Mouse (Mus musculus): ENCODE measurements around the gene Bcam. TPM values are rescaled to one million over a fixed set of nuclear protein-coding genes. Genes with fewer than 3 reads are reported as not detected.
A peak's percentile ranks its signal among the peaks of the same experiment; 100 is the strongest.

Gene Bcam
- total RNA-seq, 1 experiment from 2014 or later: 0.32 TPM

DNA sequence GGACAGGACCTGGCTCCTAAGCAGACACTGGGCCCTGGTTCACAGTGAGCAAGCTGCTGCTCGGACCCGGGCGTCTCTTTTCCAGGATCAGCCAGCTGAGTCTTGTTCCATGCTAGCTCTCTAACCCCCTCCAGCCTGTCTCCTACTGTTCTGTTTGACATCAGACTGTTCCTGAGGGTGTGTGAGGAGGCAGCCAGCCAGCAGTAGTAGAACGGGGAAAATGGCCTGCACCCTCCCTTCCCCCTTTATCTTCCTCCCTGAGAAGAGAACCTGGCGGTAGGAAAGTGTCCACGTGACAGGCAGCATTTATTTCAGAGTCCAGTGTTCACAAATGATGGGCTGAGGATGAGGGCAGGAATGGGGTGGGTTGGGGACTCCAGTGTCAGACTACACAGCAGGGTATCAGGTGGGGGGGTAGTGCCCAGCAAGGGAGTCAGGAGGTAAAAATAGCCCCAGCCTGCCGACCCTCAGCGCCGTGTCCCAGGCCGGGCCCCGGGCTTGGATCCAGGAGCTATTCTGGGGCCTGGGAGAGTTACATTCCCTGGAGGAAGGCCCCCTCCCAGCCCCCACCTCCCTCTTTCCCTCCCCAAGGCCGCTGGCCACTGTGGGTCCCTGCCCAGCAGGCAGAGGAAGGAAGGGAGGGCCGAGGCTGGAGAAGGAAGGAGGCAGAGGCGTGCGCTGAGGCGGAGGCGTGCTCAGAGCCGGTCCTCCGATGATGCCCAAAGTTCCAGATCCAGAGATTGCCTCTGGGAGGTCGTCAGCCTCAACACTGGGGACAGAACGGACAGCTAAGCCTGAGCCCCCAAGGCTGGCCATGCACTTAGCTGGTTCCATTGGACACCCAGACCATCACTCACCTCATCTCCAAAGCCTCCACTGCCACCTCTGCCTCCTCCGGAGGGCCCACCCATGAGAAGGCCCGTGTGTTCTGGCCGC is 14.7 kb downstream of the Bcam start:
- ATAC-seq (replicated peaks; ENCODE audit: low read depth, poor library complexity, severe bottlenecking): no peak

DNA sequence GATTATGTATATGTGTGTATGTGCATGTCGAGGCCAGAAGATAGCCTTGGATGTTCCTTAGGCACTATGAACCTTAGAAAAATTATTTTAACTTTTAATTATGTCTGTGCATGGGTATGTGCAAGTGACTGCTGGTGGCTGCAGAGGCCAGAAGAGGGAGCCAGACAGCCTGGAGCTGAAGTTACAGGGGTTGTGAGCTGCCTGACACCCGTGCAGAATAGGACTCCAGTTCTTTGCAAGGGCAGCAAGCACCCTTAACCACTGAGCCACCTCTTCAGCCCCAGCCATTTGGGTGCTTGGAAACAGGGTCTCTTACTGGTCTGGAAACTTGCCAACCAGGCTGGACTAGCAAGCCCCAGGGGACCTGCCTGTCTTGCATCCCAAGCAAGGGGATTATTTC is 15.8 kb downstream of the Bcam start:
- no peak for ATAC-seq (replicated peaks; ENCODE audit: low read depth, poor library complexity, severe bottlenecking)

DNA sequence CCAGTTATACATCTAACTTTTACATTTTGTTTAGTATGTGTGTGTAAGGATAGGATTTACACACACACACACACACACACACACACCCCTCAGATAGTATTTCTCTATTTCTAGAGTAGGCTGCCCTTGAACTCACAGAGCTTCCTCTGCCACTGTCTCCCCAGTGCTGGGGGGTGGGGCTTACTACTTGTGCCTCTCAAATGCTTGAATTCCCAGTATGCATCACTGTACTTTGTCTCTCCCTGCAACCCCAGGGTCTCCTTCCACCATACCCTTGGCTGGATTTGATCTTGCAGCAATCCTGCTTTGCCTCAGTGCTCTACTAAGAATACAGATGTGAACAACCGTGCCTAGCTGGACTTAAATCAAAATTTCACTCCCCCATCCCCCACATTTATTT is 16.8 kb downstream of the Bcam start:
- ATAC-seq (replicated peaks; ENCODE audit: low read depth, poor library complexity, severe bottlenecking): no peak

- no peak for ATAC-seq (replicated peaks; ENCODE audit: low read depth, poor library complexity, severe bottlenecking)
Measured at GRCm38 (mm10) chr7:19753587-19753986, 17.2 kb downstream of the Bcam start.

DNA sequence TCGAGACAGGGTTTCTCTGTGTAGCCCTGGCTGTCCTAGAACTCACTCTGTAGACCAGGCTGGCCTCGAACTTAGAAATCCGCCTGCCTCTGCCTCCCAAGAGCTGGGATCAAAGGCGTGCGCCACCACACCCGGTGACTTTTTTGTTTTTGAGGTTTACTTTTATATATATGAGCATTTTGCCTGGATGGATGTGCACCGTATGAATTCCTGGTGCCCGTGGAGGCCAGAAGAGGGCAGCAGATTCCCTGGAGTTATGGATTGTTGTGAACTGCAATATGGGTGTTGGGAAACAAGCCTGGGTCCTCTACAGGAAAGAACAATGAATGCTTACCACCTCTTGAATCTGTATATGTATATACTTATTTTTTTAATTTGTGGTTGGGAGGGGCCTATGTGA is 18.2 kb downstream of the Bcam start:
- ATAC-seq (replicated peaks; ENCODE audit: low read depth, poor library complexity, severe bottlenecking): no peak

GRCm38 (mm10) chr7:19751070-19751383 is 19.8 kb downstream of the Bcam start:
- no peak for ATAC-seq (replicated peaks; ENCODE audit: low read depth, poor library complexity, severe bottlenecking)

- ATAC-seq (replicated peaks; ENCODE audit: low read depth, poor library complexity, severe bottlenecking): peak; percentile 67
Measured at GRCm38 (mm10) chr7:19750217-19751069, 20.4 kb downstream of the Bcam start, which contains the start of gene Nectin2. Gene Nectin2 (minus strand): TSS chr7:19750483.

- peak; percentile 87 for ATAC-seq (replicated peaks; ENCODE audit: low read depth, poor library complexity, severe bottlenecking)
Measured at GRCm38 (mm10) chr7:19749389-19750216, 21.2 kb downstream of the Bcam start.

DNA sequence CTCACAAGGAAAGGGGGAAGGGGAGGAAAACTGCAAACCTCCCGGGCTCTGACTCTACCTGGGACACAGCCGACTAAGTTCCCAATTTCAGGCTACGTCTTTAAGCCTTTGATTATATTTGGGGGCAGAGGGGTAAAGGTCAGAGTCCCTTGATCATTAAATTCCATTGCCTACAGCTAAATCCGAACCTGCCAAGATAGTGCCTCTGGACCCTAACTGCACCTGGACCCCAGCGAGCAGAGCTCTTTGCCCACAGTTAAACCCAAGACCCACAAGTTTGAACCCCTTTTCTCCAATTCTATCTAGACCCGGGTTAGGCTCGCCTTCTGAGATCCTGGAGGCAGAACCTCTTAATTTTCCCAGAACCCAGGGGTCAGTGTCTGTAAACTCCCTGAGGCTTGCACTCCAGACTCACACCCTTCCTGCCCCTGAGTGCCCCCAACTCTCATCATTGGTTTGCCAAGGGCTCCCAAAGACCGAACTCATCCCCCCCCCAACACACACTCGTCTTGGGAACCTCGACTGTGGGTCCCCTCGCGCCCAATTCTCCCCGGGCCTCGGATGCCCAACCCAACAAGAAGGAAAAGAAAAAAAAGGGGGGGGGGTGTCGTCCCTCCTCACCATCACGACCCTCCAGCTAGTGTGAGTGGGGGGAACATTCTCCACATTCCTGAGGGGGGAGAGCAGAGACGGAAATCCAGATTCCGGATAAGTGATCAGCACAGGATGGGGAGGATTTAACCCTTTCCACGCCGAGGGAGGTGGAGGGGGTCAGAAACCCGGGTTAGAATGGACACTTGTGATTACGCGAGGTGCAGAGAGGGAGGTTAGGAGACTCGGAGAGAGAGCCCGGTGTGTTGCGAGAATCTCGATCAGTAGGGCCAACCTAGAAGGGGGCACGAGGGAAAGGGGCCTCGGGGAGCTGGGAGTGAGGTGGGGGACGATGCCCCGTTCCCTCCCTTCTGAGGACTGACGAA is 22.3 kb downstream of the Bcam start:
- no peak for ATAC-seq (replicated peaks; ENCODE audit: low read depth, poor library complexity, severe bottlenecking)

GRCm38 (mm10) chr7:19747420-19748218 is 23.2 kb downstream of the Bcam start:
- ATAC-seq (replicated peaks; ENCODE audit: low read depth, poor library complexity, severe bottlenecking): no peak

DNA sequence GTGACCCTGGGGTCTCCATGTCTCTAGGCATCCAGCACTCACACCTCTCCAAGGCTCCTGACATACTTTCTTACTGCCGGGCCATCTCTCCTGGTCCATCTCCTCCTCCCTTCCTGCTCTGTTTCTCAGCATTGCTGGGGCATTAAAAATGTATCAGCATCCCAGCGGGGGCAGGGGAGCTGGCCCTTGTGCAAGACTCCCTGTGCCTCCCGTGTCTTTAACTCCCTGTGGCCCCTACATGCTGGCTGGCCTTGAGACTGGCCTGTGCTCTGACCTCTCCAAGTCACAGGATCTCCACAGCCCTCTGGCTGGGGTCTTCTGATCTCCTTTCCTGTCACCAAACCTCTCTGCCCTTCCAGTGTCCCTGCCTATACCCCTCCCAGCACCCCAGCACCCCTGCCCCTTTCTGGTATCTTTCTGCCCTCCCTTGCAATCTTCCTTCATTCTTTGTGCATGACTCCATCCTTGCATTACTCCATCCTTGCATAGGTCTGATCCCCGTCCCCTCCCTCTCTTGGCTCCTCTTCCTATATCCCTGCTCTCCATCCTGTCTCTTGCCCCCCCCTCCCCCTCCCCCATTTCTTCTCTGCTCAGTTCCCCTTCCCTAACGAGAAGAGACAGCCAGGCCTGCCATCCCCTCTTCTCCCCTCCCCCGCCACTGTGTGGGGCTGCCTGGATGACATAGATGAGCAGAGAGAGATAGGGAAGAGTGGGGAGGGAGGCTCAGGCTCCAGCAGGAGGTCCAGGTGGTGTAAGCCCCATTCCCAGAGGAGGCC is 24.2 kb downstream of the Bcam start:
- ATAC-seq (replicated peaks; ENCODE audit: low read depth, poor library complexity, severe bottlenecking): no peak

DNA sequence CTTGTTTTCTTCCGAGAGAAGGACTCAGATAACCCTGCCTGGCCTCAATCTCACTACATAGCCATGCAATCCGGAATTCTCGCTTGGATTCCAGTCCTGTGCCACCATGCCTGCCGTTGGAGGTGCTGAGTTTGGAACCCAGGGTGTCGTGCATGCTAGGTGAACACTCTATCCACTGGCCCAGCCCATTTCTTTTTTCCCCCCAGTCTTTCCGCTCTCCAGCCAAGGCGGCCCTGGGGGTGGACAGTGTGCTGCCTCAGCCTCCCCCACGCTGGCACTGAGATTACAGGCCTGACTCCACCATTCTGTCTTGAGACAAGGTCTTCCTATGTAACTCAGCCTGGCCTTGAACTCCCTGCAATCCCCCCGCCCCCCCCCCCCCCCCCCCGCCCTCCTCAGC is 24.8 kb downstream of the Bcam start:
- ATAC-seq (replicated peaks; ENCODE audit: low read depth, poor library complexity, severe bottlenecking): no peak

GRCm38 (mm10) chr7:19744590-19745385 is 26.0 kb downstream of the Bcam start:
- peak; percentile 60 for ATAC-seq (replicated peaks; ENCODE audit: low read depth, poor library complexity, severe bottlenecking)

DNA sequence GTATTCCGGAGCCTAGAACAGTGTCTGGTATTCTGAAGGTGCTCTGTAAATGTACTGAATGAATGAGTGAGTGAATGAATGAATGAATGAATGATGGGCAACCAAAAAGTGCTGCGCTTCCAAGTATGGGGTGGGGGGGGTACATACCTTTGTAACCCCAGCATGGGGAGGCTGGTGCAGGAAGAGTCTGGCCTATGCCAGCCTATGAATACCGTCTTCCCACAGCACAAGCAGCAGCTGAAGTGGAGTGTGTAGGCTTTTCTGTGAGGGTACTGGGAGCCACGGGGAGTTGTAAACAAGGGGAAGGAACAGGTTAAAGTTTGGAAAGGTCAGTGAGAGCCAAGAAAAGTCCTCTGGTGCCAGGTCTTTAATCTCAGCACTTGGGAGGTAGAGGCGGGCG is 27.0 kb downstream of the Bcam start:
- ATAC-seq (replicated peaks; ENCODE audit: low read depth, poor library complexity, severe bottlenecking): no peak

DNA sequence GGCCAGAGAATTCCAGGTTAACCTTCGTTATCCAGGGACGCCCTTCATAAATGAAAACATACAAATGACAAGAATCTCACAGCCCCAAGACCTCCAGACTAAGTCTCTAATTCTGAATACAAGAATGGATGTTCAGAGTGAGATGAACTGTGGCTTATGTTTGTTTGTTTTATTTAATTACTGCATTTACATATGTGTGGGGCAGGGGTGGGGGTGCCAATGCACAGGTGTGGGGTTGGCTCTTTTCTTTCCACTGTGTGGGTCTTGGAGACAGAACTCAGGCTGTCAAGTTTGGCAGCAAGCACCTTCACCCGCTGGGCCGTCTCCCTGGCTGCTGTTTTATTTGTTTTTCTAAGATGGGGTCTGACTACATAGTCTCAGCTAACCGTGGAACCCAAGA is 28.3 kb downstream of the Bcam start:
- ATAC-seq (replicated peaks; ENCODE audit: low read depth, poor library complexity, severe bottlenecking): no peak

DNA sequence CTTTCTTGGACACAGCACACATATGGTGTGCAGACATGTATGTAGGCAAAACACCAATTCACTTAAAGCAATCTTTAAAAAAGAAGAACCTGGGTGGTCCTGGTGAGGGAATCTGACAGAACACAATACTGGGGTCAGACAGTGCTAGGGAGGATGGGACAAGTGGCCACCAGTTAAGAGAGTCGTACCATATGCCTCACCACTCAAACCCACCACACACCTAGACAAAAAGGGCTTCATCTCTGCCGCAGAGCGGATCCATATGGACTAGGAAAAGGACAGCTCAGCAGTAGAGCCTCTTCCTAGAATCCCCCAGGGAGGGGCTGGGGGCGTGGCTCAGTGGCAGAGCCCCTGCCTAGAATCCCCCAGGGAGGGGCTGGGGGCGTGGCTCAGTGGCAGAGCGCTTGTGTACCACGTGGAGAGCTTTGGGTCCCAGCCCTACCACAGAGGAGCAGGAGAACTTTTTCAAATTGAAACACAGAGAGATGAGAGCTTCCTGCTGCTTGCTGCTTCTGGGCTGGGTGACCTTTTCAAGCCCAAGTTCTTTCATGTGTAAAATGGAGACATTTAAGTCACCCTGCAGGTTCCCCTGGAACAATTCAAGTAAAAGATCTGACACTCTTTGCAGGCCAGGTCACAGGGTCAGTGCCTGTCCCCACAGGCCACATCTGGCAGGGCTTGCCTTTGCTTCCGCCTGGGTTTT is 29.3 kb downstream of the Bcam start:
- ATAC-seq (replicated peaks; ENCODE audit: low read depth, poor library complexity, severe bottlenecking): no peak

All from common myeloid progenitor, adult 5-6 weeks (primary cell).